ENCODE assay signal across 17 mouse cellular contexts in genomic region chr10:116908901-116909642, GRCm38 (mm10). TPM values are rescaled to one million over a fixed set of nuclear protein-coding genes. Genes with fewer than 3 reads are reported as not detected.
DNase-seq lines count a peak whose midpoint lies in the region; ATAC-seq and TF ChIP-seq lines count a peak whose summit lies in the region.
"Had no signal": no experiment of that assay in that cellular context is flagged by ENCODE, and none has a peak within 500 bp of the region (broad histone marks: within the 10 kb centered on the region; RNA-seq: fewer than 3 reads in every experiment).

No protein-coding gene starts in this region.

- peak overlapping the region; percentile 24; the same call in 1 of the 2 replicates for H3K27ac ChIP-seq in heart, embryonic 10.5 days
- H3K27ac ChIP-seq in heart, adult 2 months = no peak overlapping the region
- H3K27ac ChIP-seq in liver, embryonic 13.5 days = peak overlapping the region; percentile 93
- H3K27ac ChIP-seq in kidney, adult 2 months (ENCODE audit: insufficient read depth, low read depth, low read length) = no peak overlapping the region
- H3K27ac ChIP-seq: hindbrain, embryonic 15.5 days; midbrain, embryonic 10.5 days; neural tube, embryonic 13.5 days had no signal

- no peaks in the 10 kb centered on the region for H3K27me3 ChIP-seq in heart, embryonic 10.5 days (ENCODE audit: insufficient read depth, poor library complexity, severe bottlenecking)
- no peaks in the 10 kb centered on the region for H3K27me3 ChIP-seq in heart, adult 2 months (ENCODE audit: control insufficient read depth, insufficient read depth, low read length)
- no peaks in the 10 kb centered on the region for H3K27me3 ChIP-seq in megakaryocyte, embryonic 14.5 days (replicated peaks)
- no peaks in the 10 kb centered on the region for H3K27me3 ChIP-seq in liver, embryonic 13.5 days
- no peaks in the 10 kb centered on the region for H3K27me3 ChIP-seq in kidney, adult 2 months (replicated peaks; ENCODE audit: control insufficient read depth, insufficient read depth, low read length)
- H3K27me3 ChIP-seq: hindbrain, embryonic 15.5 days; neural tube, embryonic 13.5 days; Patski had no signal

- peak; percentile 84 for DNase-seq in heart, embryonic 10.5 days (ENCODE audit: low spot score)
- DNase-seq in heart, adult 2 months = no peak
- peak; percentile 73 for DNase-seq in liver, embryonic 13.5 days
- DNase-seq in adrenal gland, postnatal 10 days = no peak
- no peak for DNase-seq in cerebellum, adult 18-20 months
- DNase-seq in kidney, adult 2 months = no peak
- DNase-seq: cerebellum, adult 2 months; kidney, adult 9 months; thymus, postnatal 14 days had no signal

- H3K4me2 ChIP-seq in liver, embryonic 13.5 days = peak overlapping the region; percentile 63
- H3K4me2 ChIP-seq: hindbrain, embryonic 15.5 days; neural tube, embryonic 13.5 days had no signal

- TF ChIP-seq POLR2A in heart, adult 2 months (IDR thresholded peaks at IDR 0.05; ENCODE audit: insufficient read depth, low read depth, low read length) = no peak
- TF ChIP-seq POLR2A in kidney, adult 2 months (IDR thresholded peaks at IDR 0.05; ENCODE audit: low read depth, low read length) = no peak

- no peaks in the 10 kb centered on the region for H3K9me3 ChIP-seq in heart, embryonic 10.5 days
- H3K9me3 ChIP-seq in megakaryocyte, embryonic 14.5 days = no peaks in the 10 kb centered on the region
- no peaks in the 10 kb centered on the region for H3K9me3 ChIP-seq in liver, embryonic 13.5 days (replicated peaks)
- H3K9me3 ChIP-seq: hindbrain, embryonic 15.5 days; midbrain, embryonic 10.5 days; neural tube, embryonic 13.5 days had no signal

- intact Hi-C loops in heart, adult 2 months (cut with DNase I) = no loop called here

- H3K9ac ChIP-seq in heart, adult 2 months (ENCODE audit: low read depth, low read length) = no peak overlapping the region
- H3K9ac ChIP-seq in liver, embryonic 13.5 days = peak overlapping the region; percentile 56
- H3K9ac ChIP-seq: hindbrain, embryonic 15.5 days; neural tube, embryonic 13.5 days had no signal

- no peaks in the 10 kb centered on the region for H3K79me2 ChIP-seq in heart, adult 2 months (replicated peaks; ENCODE audit: control insufficient read depth, insufficient read depth, low read length)

- TF ChIP-seq CTCF in heart, adult 2 months (IDR thresholded peaks at IDR 0.05) = no peak
- no peak for TF ChIP-seq CTCF in kidney, adult 2 months (conservative IDR thresholded peaks at IDR 0.05; ENCODE audit: insufficient read depth, insufficient read length, low read depth, low read length)

- TF ChIP-seq EP300 in heart, adult 2 months (IDR thresholded peaks at IDR 0.05; ENCODE audit: insufficient read depth, low read depth, low read length) = no peak

- 44% methylated on average over 15 of the region's 15 CpGs for WGBS in heart, embryonic 10.5 days
- WGBS in heart, adult 2 months = 56% methylated on average over 15 of the region's 15 CpGs
- 30% methylated on average over 15 of the region's 15 CpGs for WGBS in liver, embryonic 13.5 days (ENCODE audit: insufficient replicate concordance)
- 74% methylated on average over 15 of the region's 15 CpGs for WGBS in kidney, adult 2 months

- no peak for ATAC-seq in megakaryocyte, adult 5-6 weeks (ENCODE audit: poor library complexity, severe bottlenecking)
- ATAC-seq in liver, embryonic 13.5 days (ENCODE audit: low read depth) = peak; percentile 100
- ATAC-seq: forebrain, embryonic 14.5 days; Patski had no signal

- peaks cover 6% of the 10 kb centered on the region; the same call in 1 of the 2 replicates for H3K4me1 ChIP-seq in heart, embryonic 10.5 days
- no peaks in the 10 kb centered on the region for H3K4me1 ChIP-seq in heart, adult 2 months (ENCODE audit: control insufficient read depth, insufficient read depth, low read length)
- H3K4me1 ChIP-seq in megakaryocyte, embryonic 14.5 days = peaks cover 4% of the 10 kb centered on the region
- peaks cover 35% of the 10 kb centered on the region for H3K4me1 ChIP-seq in liver, embryonic 13.5 days (replicated peaks)
- H3K4me1 ChIP-seq in kidney, adult 2 months (ENCODE audit: control insufficient read depth, insufficient read depth, low read length) = no peaks in the 10 kb centered on the region
- H3K4me1 ChIP-seq: hindbrain, embryonic 15.5 days; midbrain, embryonic 10.5 days; neural tube, embryonic 13.5 days had no signal

- no peak overlapping the region for H3K4me3 ChIP-seq in heart, embryonic 10.5 days
- H3K4me3 ChIP-seq in heart, adult 2 months = no peak overlapping the region
- H3K4me3 ChIP-seq in megakaryocyte, embryonic 14.5 days (replicated peaks) = peak overlapping the region; percentile 62
- H3K4me3 ChIP-seq in liver, embryonic 13.5 days (replicated peaks) = peak overlapping the region; percentile 45
- H3K4me3 ChIP-seq in kidney, adult 2 months (ENCODE audit: insufficient read depth, low read depth, low read length) = no peak overlapping the region
- H3K4me3 ChIP-seq: hindbrain, embryonic 15.5 days; midbrain, embryonic 10.5 days; neural tube, embryonic 13.5 days had no signal

- peaks cover 92% of the 10 kb centered on the region for H3K36me3 ChIP-seq in heart, embryonic 10.5 days
- H3K36me3 ChIP-seq in heart, adult 2 months (ENCODE audit: control insufficient read depth, insufficient read depth, low read length) = no peaks in the 10 kb centered on the region
- H3K36me3 ChIP-seq in megakaryocyte, embryonic 14.5 days (replicated peaks; ENCODE audit: low read length) = peaks cover 85% of the 10 kb centered on the region
- H3K36me3 ChIP-seq in liver, embryonic 13.5 days = peaks cover 40% of the 10 kb centered on the region
- peaks cover 16% of the 10 kb centered on the region for H3K36me3 ChIP-seq in kidney, adult 2 months (ENCODE audit: control insufficient read depth, insufficient read depth, low read length)

RNA-seq across cellular contexts. Expression of gene Myrfl, which starts 12.4 kb away (rescaled TPM):
- 0.33 and 0.49 TPM in 2 replicates for polyA plus RNA-seq in heart, embryonic 10.5 days (2016; fragmentation: Nextera tagmentation; extraction: Ambion mirVana)
- 1 to 10 TPM; 1.4 to 1.6 TPM for total RNA-seq in heart, adult 2 months (2021)
- 0.31 and 0.76 TPM in 2 replicates for polyA plus RNA-seq in heart, adult 2 months (2012; rRNA removed)
- polyA plus RNA-seq in megakaryocyte, embryonic 14.5 days (2012; ENCODE audit: insufficient read depth, low replicate concordance) = not detected in 2 replicates
- total RNA-seq in megakaryocyte, adult 5-6 weeks (2015) = 0.09 TPM in 1 of 2 replicates, not detected in the other
- not detected in 2 replicates for total RNA-seq in megakaryocyte, adult 5-6 weeks (2017)
- 0.07 TPM in 1 of 2 replicates, not detected in the other for polyA plus RNA-seq in liver, embryonic 13.5 days (2015; fragmentation: Nextera tagmentation; extraction: Ambion mirVana)
- total RNA-seq in adrenal gland, postnatal 10 days (2021) = under 1 TPM; 0.12 to 0.39 TPM
- polyA plus RNA-seq in kidney, adult 2 months (2012; rRNA removed) = 0.02 and 0.04 TPM in 2 replicates
- total RNA-seq: monocyte, adult 5-6 weeks had no signal

RNA-seq across cellular contexts. Expression of gene Rab3ip, which starts 41.5 kb away (rescaled TPM):
- polyA plus RNA-seq in heart, embryonic 10.5 days (2016; fragmentation: Nextera tagmentation; extraction: Ambion mirVana) = 46.0 and 61.0 TPM in 2 replicates
- 100 to 1,000 TPM in 1 of 2 experiments, 10 to 100 TPM in 1; 80.3 to 100 TPM for total RNA-seq in heart, adult 2 months (2021)
- polyA plus RNA-seq in heart, adult 2 months (2012; rRNA removed) = 168 and 181 TPM in 2 replicates
- polyA plus RNA-seq in megakaryocyte, embryonic 14.5 days (2012; ENCODE audit: insufficient read depth, low replicate concordance) = 4.8 TPM in 1 of 2 replicates, not detected in the other
- total RNA-seq in megakaryocyte, adult 5-6 weeks (2015) = 5.6 and 6.0 TPM in 2 replicates
- total RNA-seq in megakaryocyte, adult 5-6 weeks (2017) = 8.2 and 14.5 TPM in 2 replicates
- polyA plus RNA-seq in liver, embryonic 13.5 days (2015; fragmentation: Nextera tagmentation; extraction: Ambion mirVana) = 9.8 and 11.0 TPM in 2 replicates
- total RNA-seq in adrenal gland, postnatal 10 days (2021) = 10 to 100 TPM; 41.3 to 49.3 TPM
- polyA plus RNA-seq in kidney, adult 2 months (2012; rRNA removed) = 641 and 892 TPM in 2 replicates

Comparison
In these comparisons a context has a peak if more than half of its experiments do, and no peak if none do; other contexts are left out.
1. DNase-seq: peak in heart, embryonic 10.5 days (single experiment) and liver, embryonic 13.5 days (single experiment); none in heart, adult 2 months (0 of 2), adrenal gland, postnatal 10 days (single experiment), cerebellum, adult 18-20 months (0 of 2) and kidney, adult 2 months (single experiment).
2. H3K27ac ChIP-seq: peak in heart, embryonic 10.5 days (single experiment) and liver, embryonic 13.5 days (single experiment); none in heart, adult 2 months (single experiment) and kidney, adult 2 months (single experiment).
3. H3K4me3 ChIP-seq: peak in megakaryocyte, embryonic 14.5 days (single experiment) and liver, embryonic 13.5 days (single experiment); none in heart, embryonic 10.5 days (single experiment), heart, adult 2 months (single experiment) and kidney, adult 2 months (single experiment).